Mouse (Mus musculus): ENCODE measurements around the gene Izumo1. TPM values are rescaled to one million over a fixed set of nuclear protein-coding genes. Genes with fewer than 3 reads are reported as not detected.
A peak's percentile ranks its signal among the peaks of the same experiment; 100 is the strongest.

The Izumo1 gene
- polyA plus RNA-seq, 1 experiment = 0.16 TPM

GRCm38 (mm10) chr7:45635711-45636688, 14.4 kb downstream of the Izumo1 start:
- TF ChIP-seq POLR2A (IDR thresholded peaks at IDR 0.05; ENCODE audit: borderline replicate concordance, extremely low read depth, insufficient read depth, insufficient read length, poor library complexity, severe bottlenecking) (no peak), CTCF (IDR thresholded peaks at IDR 0.05; ENCODE audit: borderline replicate concordance, extremely low read depth, insufficient read depth, insufficient read length) (no peak)
- no peak for DNase-seq (ENCODE audit: low read depth)

- TF ChIP-seq CTCF (IDR thresholded peaks at IDR 0.05; ENCODE audit: borderline replicate concordance, extremely low read depth, insufficient read depth, insufficient read length) = no peak
- TF ChIP-seq POLR2A (IDR thresholded peaks at IDR 0.05; ENCODE audit: borderline replicate concordance, extremely low read depth, insufficient read depth, insufficient read length, poor library complexity, severe bottlenecking) = no peak
- no peak for DNase-seq (ENCODE audit: low read depth)
Observed at GRCm38 (mm10) chr7:45637710-45638109, 16.1 kb downstream of the Izumo1 start.

- TF ChIP-seq POLR2A (IDR thresholded peaks at IDR 0.05; ENCODE audit: borderline replicate concordance, extremely low read depth, insufficient read depth, insufficient read length, poor library complexity, severe bottlenecking) = peak; percentile 17; the same call in 1 of the 2 replicates
- no peak for TF ChIP-seq CTCF (IDR thresholded peaks at IDR 0.05; ENCODE audit: borderline replicate concordance, extremely low read depth, insufficient read depth, insufficient read length)
- peak; percentile 100 for DNase-seq (ENCODE audit: low read depth)
Observed at GRCm38 (mm10) chr7:45638623-45639401, 17.2 kb downstream of the Izumo1 start.

- TF ChIP-seq CTCF (IDR thresholded peaks at IDR 0.05; ENCODE audit: borderline replicate concordance, extremely low read depth, insufficient read depth, insufficient read length) (no peak), POLR2A (IDR thresholded peaks at IDR 0.05; ENCODE audit: borderline replicate concordance, extremely low read depth, insufficient read depth, insufficient read length, poor library complexity, severe bottlenecking) (no peak)
- DNase-seq (ENCODE audit: low read depth) = no peak
Observed at GRCm38 (mm10) chr7:45639561-45640027, 18.0 kb downstream of the Izumo1 start, which contains the start of gene Mamstr. Mamstr (plus strand) TSS chr7:45639977.

- no peak for DNase-seq (ENCODE audit: low read depth)
- TF ChIP-seq CTCF (IDR thresholded peaks at IDR 0.05; ENCODE audit: borderline replicate concordance, extremely low read depth, insufficient read depth, insufficient read length) (no peak), POLR2A (IDR thresholded peaks at IDR 0.05; ENCODE audit: borderline replicate concordance, extremely low read depth, insufficient read depth, insufficient read length, poor library complexity, severe bottlenecking) (no peak)
Observed at GRCm38 (mm10) chr7:45640191-45640957, 18.8 kb downstream of the Izumo1 start.

- peak; percentile 76 for DNase-seq (ENCODE audit: low read depth)
- TF ChIP-seq POLR2A (IDR thresholded peaks at IDR 0.05; ENCODE audit: borderline replicate concordance, extremely low read depth, insufficient read depth, insufficient read length, poor library complexity, severe bottlenecking) = no peak
- no peak for TF ChIP-seq CTCF (IDR thresholded peaks at IDR 0.05; ENCODE audit: borderline replicate concordance, extremely low read depth, insufficient read depth, insufficient read length)
Observed at GRCm38 (mm10) chr7:45641391-45642040, 19.9 kb downstream of the Izumo1 start.

- no peak for TF ChIP-seq POLR2A (IDR thresholded peaks at IDR 0.05; ENCODE audit: borderline replicate concordance, extremely low read depth, insufficient read depth, insufficient read length, poor library complexity, severe bottlenecking)
- no peak for TF ChIP-seq CTCF (IDR thresholded peaks at IDR 0.05; ENCODE audit: borderline replicate concordance, extremely low read depth, insufficient read depth, insufficient read length)
- no peak for DNase-seq (ENCODE audit: low read depth)
Observed at GRCm38 (mm10) chr7:45642083-45642482, 20.5 kb downstream of the Izumo1 start.

- no peak for DNase-seq (ENCODE audit: low read depth)
- no peak for TF ChIP-seq POLR2A (IDR thresholded peaks at IDR 0.05; ENCODE audit: borderline replicate concordance, extremely low read depth, insufficient read depth, insufficient read length, poor library complexity, severe bottlenecking)
- TF ChIP-seq CTCF (IDR thresholded peaks at IDR 0.05; ENCODE audit: borderline replicate concordance, extremely low read depth, insufficient read depth, insufficient read length) = no peak
Observed at GRCm38 (mm10) chr7:45642503-45643255, 21.1 kb downstream of the Izumo1 start.

GRCm38 (mm10) chr7:45643441-45644178, 22.0 kb downstream of the Izumo1 start:
- peak; percentile 100 for DNase-seq (ENCODE audit: low read depth)
- TF ChIP-seq CTCF (IDR thresholded peaks at IDR 0.05; ENCODE audit: borderline replicate concordance, extremely low read depth, insufficient read depth, insufficient read length) (no peak), POLR2A (IDR thresholded peaks at IDR 0.05; ENCODE audit: borderline replicate concordance, extremely low read depth, insufficient read depth, insufficient read length, poor library complexity, severe bottlenecking) (peak; percentile 74; the same call in 1 of the 2 replicates)
